Mouse (Mus musculus): ENCODE results near the gene Gng4. TPM values are rescaled to one million over a fixed set of nuclear protein-coding genes. Genes with fewer than 3 reads are reported as not detected.
A peak's percentile ranks its signal among the peaks of the same experiment; 100 is the strongest.

Gng4 gene
- polyA plus RNA-seq, 1 experiment from 2014 or later: 2.1 TPM

DNA sequence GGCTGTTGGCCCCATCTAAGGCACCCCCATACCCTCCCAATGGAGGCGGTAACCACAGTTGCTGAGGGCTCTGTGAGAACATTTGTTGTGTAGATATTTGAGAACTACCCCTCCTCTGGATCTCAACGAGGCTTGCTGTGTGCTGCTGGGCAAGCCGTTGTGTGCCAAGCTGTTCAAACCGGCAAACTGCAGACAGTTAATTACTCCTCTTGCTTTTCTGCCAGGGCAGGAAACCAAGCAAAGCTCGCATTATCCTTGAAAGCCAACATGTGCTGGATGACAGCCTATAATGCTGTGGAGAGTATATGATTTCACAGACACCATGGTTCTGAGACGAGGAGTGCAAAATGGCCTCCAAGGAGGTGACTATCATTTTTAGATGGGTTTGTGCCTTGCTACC, 42.7 kb downstream of the Gng4 start:
- H3K9me3 ChIP-seq (ENCODE audit: control insufficient read depth, low read depth, low read length): no peaks in the 10 kb centered on the region
- H3K9ac ChIP-seq (replicated peaks; ENCODE audit: low read depth, low read length): no peak overlapping the region
- H3K4me1 ChIP-seq (ENCODE audit: control insufficient read depth, insufficient read depth, low read length): no peaks in the 10 kb centered on the region
- H3K27me3 ChIP-seq (ENCODE audit: control insufficient read depth, insufficient read depth, low read length): no peaks in the 10 kb centered on the region
- H3K4me2 ChIP-seq (replicated peaks; ENCODE audit: low read depth, low read length): no peak overlapping the region
- no peak overlapping the region for H3K4me3 ChIP-seq (ENCODE audit: low read depth, low read length)
- 81% methylated on average over 6 of the region's 6 CpGs for WGBS
- no peak for ATAC-seq (ENCODE audit: insufficient number of reproducible peaks, insufficient read depth, low FRiP score, low read depth)
- no peaks in the 10 kb centered on the region for H3K36me3 ChIP-seq (ENCODE audit: control insufficient read depth, insufficient read depth, low read length)
- H3K27ac ChIP-seq (ENCODE audit: low read length): no peak overlapping the region

DNA sequence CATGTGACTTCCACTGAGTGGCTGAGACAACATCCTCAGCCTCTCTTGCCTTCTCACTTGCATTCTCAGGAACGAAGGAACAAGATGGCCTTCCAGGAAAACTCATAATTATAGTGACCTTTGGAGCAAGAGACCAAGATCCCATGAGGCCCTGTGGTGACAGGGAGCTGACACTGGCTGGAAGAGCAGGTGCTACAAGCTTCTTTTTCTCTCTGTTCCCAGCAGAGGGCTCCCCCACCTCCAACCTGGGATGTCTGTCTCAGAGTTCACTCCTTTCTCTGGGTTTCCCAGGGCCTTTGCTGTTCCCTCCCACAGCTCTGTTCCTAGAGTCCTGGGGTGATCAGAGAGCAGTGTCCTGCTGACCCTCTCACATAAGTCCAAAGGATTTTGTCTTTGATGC, 44.3 kb downstream of the Gng4 start:
- WGBS: 23% methylated on average over 1 of the region's 1 CpGs
- no peak for ATAC-seq (ENCODE audit: insufficient number of reproducible peaks, insufficient read depth, low FRiP score, low read depth)
- Histone ChIP-seq H3K36me3 (ENCODE audit: control insufficient read depth, insufficient read depth, low read length) (no peaks in the 10 kb centered on the region), H3K4me1 (ENCODE audit: control insufficient read depth, insufficient read depth, low read length) (no peaks in the 10 kb centered on the region), H3K4me3 (ENCODE audit: low read depth, low read length) (no peak overlapping the region), H3K9me3 (ENCODE audit: control insufficient read depth, low read depth, low read length) (no peaks in the 10 kb centered on the region), H3K27me3 (ENCODE audit: control insufficient read depth, insufficient read depth, low read length) (no peaks in the 10 kb centered on the region), H3K9ac (replicated peaks; ENCODE audit: low read depth, low read length) (no peak overlapping the region), H3K4me2 (replicated peaks; ENCODE audit: low read depth, low read length) (no peak overlapping the region), H3K27ac (ENCODE audit: low read length) (no peak overlapping the region)

DNA sequence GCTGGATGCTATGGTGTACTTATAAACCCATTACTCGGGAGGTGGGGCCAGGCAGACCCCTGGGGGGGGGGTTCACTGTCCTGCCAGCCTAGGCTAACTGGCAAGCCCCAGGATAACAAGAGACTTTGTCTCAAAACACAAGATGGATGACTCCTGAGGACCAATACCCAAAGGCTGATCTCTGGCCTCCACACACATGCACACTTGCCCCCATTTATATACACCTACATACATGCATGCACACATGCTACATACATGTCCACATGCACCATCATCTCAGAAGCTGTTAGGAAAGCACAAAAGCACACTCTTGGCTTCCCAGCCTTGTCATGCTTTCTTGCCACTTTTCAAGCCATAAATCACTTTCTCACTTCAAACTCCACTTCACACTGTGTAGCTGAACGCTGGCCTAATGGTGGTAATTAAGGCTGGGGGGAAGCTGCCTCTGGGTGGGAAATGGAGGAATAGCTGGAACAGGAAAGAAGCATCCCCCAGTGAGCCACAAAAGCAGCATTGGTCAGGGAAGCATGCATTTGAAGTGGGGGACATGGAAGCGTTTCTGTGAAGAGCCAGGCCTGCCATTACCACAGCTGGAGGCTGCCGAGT, 46.7 kb downstream of the Gng4 start:
- no peak for ATAC-seq (ENCODE audit: insufficient number of reproducible peaks, insufficient read depth, low FRiP score, low read depth)

DNA sequence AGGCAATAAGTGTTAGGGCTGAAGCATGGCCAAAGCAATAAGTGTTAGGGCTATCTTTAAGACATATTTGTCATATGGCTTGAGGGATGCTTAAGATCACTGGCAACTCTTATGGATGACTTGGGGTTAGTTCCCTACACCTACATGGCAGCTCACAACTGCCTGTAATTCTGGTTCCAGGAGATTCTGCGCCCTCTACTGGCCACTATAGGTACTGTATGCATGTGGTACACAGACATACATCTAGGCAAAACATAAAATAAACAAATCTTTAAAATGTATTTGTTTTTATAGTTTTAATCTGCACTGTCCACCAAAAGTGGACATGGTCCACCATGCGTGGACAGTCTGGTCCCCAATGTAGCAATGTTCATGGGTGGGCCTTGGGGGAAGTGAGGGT, 51.3 kb downstream of the Gng4 start:
- H3K9me3 ChIP-seq (ENCODE audit: control insufficient read depth, low read depth, low read length): peaks cover 5% of the 10 kb centered on the region; the same call in 1 of the 2 replicates
- H3K27ac ChIP-seq (ENCODE audit: low read length): no peak overlapping the region
- no peaks in the 10 kb centered on the region for H3K36me3 ChIP-seq (ENCODE audit: control insufficient read depth, insufficient read depth, low read length)
- H3K4me2 ChIP-seq (replicated peaks; ENCODE audit: low read depth, low read length): no peak overlapping the region
- no peak overlapping the region for H3K4me3 ChIP-seq (ENCODE audit: low read depth, low read length)
- no peaks in the 10 kb centered on the region for H3K27me3 ChIP-seq (ENCODE audit: control insufficient read depth, insufficient read depth, low read length)
- H3K9ac ChIP-seq (replicated peaks; ENCODE audit: low read depth, low read length): no peak overlapping the region
- no peak for ATAC-seq (ENCODE audit: insufficient number of reproducible peaks, insufficient read depth, low FRiP score, low read depth)
- no peaks in the 10 kb centered on the region for H3K4me1 ChIP-seq (ENCODE audit: control insufficient read depth, insufficient read depth, low read length)
- WGBS: 68% methylated on average over 2 of the region's 2 CpGs

More for the DNA sequence above, 46.7 kb downstream of the Gng4 start:
- 29% methylated on average over 4 of the region's 4 CpGs for WGBS
- H3K9ac ChIP-seq (replicated peaks; ENCODE audit: low read depth, low read length): no peak overlapping the region
- no peaks in the 10 kb centered on the region for H3K27me3 ChIP-seq (ENCODE audit: control insufficient read depth, insufficient read depth, low read length)
- H3K4me3 ChIP-seq (ENCODE audit: low read depth, low read length): no peak overlapping the region
- H3K4me1 ChIP-seq (ENCODE audit: control insufficient read depth, insufficient read depth, low read length): no peaks in the 10 kb centered on the region
- H3K36me3 ChIP-seq (ENCODE audit: control insufficient read depth, insufficient read depth, low read length): no peaks in the 10 kb centered on the region
- H3K4me2 ChIP-seq (replicated peaks; ENCODE audit: low read depth, low read length): no peak overlapping the region
- no peak overlapping the region for H3K27ac ChIP-seq (ENCODE audit: low read length)
- H3K9me3 ChIP-seq (ENCODE audit: control insufficient read depth, low read depth, low read length): no peaks in the 10 kb centered on the region

DNA sequence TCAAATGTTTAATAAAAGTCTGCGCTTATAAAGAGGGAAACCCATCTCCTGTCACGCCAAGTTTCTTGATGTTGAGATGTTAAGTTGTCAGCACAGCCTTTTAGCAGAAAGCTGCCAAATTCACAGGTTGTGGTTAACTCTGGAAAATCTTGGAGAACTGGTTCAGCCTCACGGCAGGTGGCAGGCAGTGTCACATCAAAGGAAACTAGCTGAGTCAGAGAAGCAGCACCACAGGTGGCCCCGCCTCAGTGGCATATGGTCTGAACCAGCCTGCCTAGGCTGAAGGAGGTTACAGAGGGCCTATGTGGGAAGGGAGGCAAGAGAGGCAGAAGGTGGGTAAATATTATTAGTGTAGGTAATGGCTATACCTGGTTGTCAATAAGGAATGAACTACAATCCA, 61.2 kb downstream of the Gng4 start:
- Histone ChIP-seq H3K36me3 (ENCODE audit: control insufficient read depth, insufficient read depth, low read length) (no peaks in the 10 kb centered on the region), H3K9ac (replicated peaks; ENCODE audit: low read depth, low read length) (no peak overlapping the region), H3K27ac (ENCODE audit: low read length) (no peak overlapping the region), H3K4me3 (ENCODE audit: low read depth, low read length) (no peak overlapping the region), H3K27me3 (ENCODE audit: control insufficient read depth, insufficient read depth, low read length) (no peaks in the 10 kb centered on the region), H3K4me2 (replicated peaks; ENCODE audit: low read depth, low read length) (no peak overlapping the region), H3K4me1 (ENCODE audit: control insufficient read depth, insufficient read depth, low read length) (no peaks in the 10 kb centered on the region), H3K9me3 (ENCODE audit: control insufficient read depth, low read depth, low read length) (no peaks in the 10 kb centered on the region)
- WGBS: 50% methylated on average over 4 of the region's 4 CpGs
- ATAC-seq (ENCODE audit: insufficient number of reproducible peaks, insufficient read depth, low FRiP score, low read depth): no peak

DNA sequence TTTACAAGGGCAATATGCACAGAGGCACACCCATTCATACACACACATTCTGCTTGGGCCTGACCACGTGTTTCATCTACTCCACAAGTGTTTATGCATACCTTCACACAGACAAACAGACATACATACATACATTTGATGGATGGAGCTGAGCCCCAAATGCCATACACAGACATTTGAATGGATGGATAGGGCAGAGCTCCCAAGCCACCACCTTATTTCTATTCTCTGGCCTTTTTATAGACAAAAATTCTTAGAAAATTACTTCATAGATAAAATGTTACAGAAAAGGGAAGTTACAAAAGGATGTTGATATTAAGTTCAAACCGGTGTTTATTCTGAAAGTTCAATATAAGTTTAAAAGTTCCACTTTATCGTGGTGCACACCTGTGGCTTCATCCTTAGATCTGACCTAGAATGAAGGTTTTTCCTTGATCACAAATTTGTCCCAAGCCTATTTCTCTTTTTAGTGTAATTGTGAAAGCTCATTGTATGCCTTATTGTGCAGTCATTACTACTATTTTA, 63.3 kb downstream of the Gng4 start:
- H3K9me3 ChIP-seq (ENCODE audit: control insufficient read depth, low read depth, low read length): no peaks in the 10 kb centered on the region
- H3K4me1 ChIP-seq (ENCODE audit: control insufficient read depth, insufficient read depth, low read length): no peaks in the 10 kb centered on the region
- H3K9ac ChIP-seq (replicated peaks; ENCODE audit: low read depth, low read length): no peak overlapping the region
- no peak overlapping the region for H3K27ac ChIP-seq (ENCODE audit: low read length)
- no peak for ATAC-seq (ENCODE audit: insufficient number of reproducible peaks, insufficient read depth, low FRiP score, low read depth)
- no peak overlapping the region for H3K4me2 ChIP-seq (replicated peaks; ENCODE audit: low read depth, low read length)
- no peaks in the 10 kb centered on the region for H3K36me3 ChIP-seq (ENCODE audit: control insufficient read depth, insufficient read depth, low read length)
- H3K27me3 ChIP-seq (ENCODE audit: control insufficient read depth, insufficient read depth, low read length): no peaks in the 10 kb centered on the region
- 49% methylated on average over 3 of the region's 3 CpGs for WGBS
- H3K4me3 ChIP-seq (ENCODE audit: low read depth, low read length): no peak overlapping the region

DNA sequence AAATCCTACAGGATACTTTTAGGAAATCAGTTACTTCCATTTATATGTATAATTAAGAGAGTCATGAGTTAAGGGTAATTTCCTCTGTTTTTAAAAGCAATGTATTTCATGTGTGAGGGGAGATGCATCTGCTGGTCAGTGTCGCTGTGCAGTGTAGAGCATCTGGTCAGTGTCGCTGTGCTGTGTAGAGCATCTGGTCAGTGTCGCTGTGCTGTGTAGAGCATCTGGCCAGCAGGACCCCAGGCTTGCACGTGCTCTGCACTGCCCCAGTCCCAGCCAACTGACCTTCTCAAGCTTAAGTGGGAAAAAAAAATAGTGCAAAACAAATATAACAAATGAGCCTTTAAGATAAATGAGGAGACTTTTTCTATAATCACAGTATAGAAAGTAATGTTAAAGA, 73.3 kb downstream of the Gng4 start:
- Histone ChIP-seq H3K4me1 (ENCODE audit: control insufficient read depth, insufficient read depth, low read length) (no peaks in the 10 kb centered on the region), H3K9me3 (ENCODE audit: control insufficient read depth, low read depth, low read length) (no peaks in the 10 kb centered on the region), H3K27ac (ENCODE audit: low read length) (no peak overlapping the region), H3K4me3 (ENCODE audit: low read depth, low read length) (no peak overlapping the region), H3K36me3 (ENCODE audit: control insufficient read depth, insufficient read depth, low read length) (no peaks in the 10 kb centered on the region), H3K4me2 (replicated peaks; ENCODE audit: low read depth, low read length) (no peak overlapping the region), H3K9ac (replicated peaks; ENCODE audit: low read depth, low read length) (no peak overlapping the region), H3K27me3 (ENCODE audit: control insufficient read depth, insufficient read depth, low read length) (no peaks in the 10 kb centered on the region)
- WGBS: 34% methylated on average over 4 of the region's 4 CpGs
- no peak for ATAC-seq (ENCODE audit: insufficient number of reproducible peaks, insufficient read depth, low FRiP score, low read depth)

DNA sequence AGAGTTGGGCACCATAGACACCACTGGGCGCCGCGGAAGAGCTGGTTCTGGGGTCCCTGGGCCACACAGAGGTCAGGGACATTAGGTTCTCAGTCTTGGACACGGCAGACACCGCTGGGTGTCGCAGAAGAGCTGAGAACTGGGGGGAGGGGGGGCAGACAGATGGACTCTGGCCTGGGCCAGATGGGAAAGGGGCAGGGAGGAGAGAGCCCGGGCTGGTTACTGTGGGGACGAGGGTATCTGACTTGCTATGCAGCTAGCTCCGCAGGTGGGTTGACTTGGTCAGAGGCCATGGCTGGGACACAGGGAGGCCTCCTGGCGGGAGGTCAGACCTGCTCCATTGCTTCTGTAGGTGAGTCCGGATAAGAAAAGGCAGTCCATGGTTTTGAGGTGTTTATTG, 78.5 kb downstream of the Gng4 start:
- Histone ChIP-seq H3K9me3 (ENCODE audit: control insufficient read depth, low read depth, low read length) (no peaks in the 10 kb centered on the region), H3K4me2 (replicated peaks; ENCODE audit: low read depth, low read length) (no peak overlapping the region), H3K27ac (ENCODE audit: low read length) (no peak overlapping the region), H3K27me3 (ENCODE audit: control insufficient read depth, insufficient read depth, low read length) (no peaks in the 10 kb centered on the region), H3K9ac (replicated peaks; ENCODE audit: low read depth, low read length) (no peak overlapping the region), H3K36me3 (ENCODE audit: control insufficient read depth, insufficient read depth, low read length) (no peaks in the 10 kb centered on the region), H3K4me3 (ENCODE audit: low read depth, low read length) (no peak overlapping the region), H3K4me1 (ENCODE audit: control insufficient read depth, insufficient read depth, low read length) (no peaks in the 10 kb centered on the region)
- 0 out of 2 replicates have a peak, but pooled peaks have one; percentile 43 for ATAC-seq (ENCODE audit: insufficient number of reproducible peaks, insufficient read depth, low FRiP score, low read depth)
- WGBS: 54% methylated on average over 11 of the region's 11 CpGs

DNA sequence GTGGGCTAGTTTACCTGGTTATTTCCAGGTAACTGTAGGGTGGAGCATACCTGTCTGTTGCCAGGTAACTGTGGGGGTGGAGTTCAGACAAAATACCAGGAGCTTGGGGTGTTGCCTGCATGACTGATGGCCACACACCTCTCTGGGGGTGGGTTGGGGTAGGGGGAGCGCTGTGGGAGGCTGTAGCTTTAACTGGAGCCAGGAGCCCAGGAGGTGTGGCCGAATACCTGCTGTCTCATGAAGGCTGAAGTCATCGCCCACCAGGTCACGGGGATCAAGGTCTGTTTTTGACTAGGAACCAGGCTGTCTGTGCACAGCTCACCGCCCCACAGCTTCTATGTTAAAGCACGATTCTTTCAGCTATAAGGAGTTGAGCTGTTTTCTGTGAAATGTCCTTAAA, 79.1 kb downstream of the Gng4 start:
- Histone ChIP-seq H3K27me3 (ENCODE audit: control insufficient read depth, insufficient read depth, low read length) (no peaks in the 10 kb centered on the region), H3K4me2 (replicated peaks; ENCODE audit: low read depth, low read length) (no peak overlapping the region), H3K4me1 (ENCODE audit: control insufficient read depth, insufficient read depth, low read length) (no peaks in the 10 kb centered on the region), H3K4me3 (ENCODE audit: low read depth, low read length) (no peak overlapping the region), H3K27ac (ENCODE audit: low read length) (no peak overlapping the region), H3K9ac (replicated peaks; ENCODE audit: low read depth, low read length) (no peak overlapping the region), H3K36me3 (ENCODE audit: control insufficient read depth, insufficient read depth, low read length) (no peaks in the 10 kb centered on the region), H3K9me3 (ENCODE audit: control insufficient read depth, low read depth, low read length) (no peaks in the 10 kb centered on the region)
- ATAC-seq (ENCODE audit: insufficient number of reproducible peaks, insufficient read depth, low FRiP score, low read depth): peak; percentile 73
- 43% methylated on average over 6 of the region's 6 CpGs for WGBS
